Mouse (Mus musculus): Measurements from ENCODE around the gene Mrm2.

DNA sequence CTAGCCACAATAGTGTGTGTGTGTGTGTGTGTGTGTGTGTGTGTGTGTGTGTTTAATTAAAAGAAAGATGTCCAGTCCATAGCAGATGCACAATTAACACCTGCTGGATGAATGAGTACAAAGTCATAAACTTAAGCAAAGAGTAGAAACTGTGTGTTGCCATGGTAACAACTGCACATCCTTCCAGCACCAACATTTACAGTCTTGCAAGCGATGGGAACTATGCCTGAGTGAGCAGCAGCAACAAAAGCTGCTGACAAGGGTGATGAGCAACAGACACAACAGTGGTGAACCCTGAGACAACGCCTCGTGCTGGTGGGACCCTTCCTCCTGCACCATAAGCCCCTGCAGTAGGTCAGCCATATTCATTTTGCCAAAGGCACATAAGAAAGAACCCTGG is 42.5 kb upstream of the Mrm2 start:
- TF ChIP-seq CTCF (IDR thresholded peaks at IDR 0.05; ENCODE audit: insufficient read depth, low read depth, low read length) = no peak
- TF ChIP-seq POLR2A (IDR thresholded peaks at IDR 0.05; ENCODE audit: insufficient read depth, low read depth, low read length) = no peak
